Mouse (Mus musculus) frontal cortex, adult (tissue): ENCODE measurements at regions not wholly inside any gene's neighbourhood (a gene's known extent, or its start where the extent isn't known, plus 50 kb on each side); places are given as distances from the start of the nearest gene placed in this dataset.

Experiments
- ATAC-seq: cut with Nextera tagmentation; 2 replicates; pipeline ENCODE4 v1.9.2; 2017; ENCODE audit warnings: mild to moderate bottlenecking, moderate library complexity, mixed read lengths; ENCODE audit not compliant: low TSS enrichment

GRCm38 (mm10) chr14:46221897-46222669 lies 157.1 kb upstream of the Gm15217 start:
- no peak for ATAC-seq

- ATAC-seq: no peak
Measured at GRCm38 (mm10) chr14:46223008-46223407, 156.2 kb upstream of the Gm15217 start.

- ATAC-seq: no peak
Measured at GRCm38 (mm10) chr14:46224421-46224950, 154.7 kb upstream of the Gm15217 start.

GRCm38 (mm10) chr14:46225851-46226608 lies 153.2 kb upstream of the Gm15217 start:
- ATAC-seq: no peak

- ATAC-seq: no peak
Measured at GRCm38 (mm10) chr14:46234040-46234439, 145.2 kb upstream of the Gm15217 start.

GRCm38 (mm10) chr14:46234835-46235234 lies 144.4 kb upstream of the Gm15217 start:
- no peak for ATAC-seq

GRCm38 (mm10) chr14:46240046-46240800 lies 139.0 kb upstream of the Gm15217 start:
- ATAC-seq: no peak

- no peak for ATAC-seq
Measured at GRCm38 (mm10) chr14:46240896-46241295, 138.3 kb upstream of the Gm15217 start.

- ATAC-seq: no peak
Measured at GRCm38 (mm10) chr14:46247491-46248484, 131.4 kb upstream of the Gm15217 start.

- no peak for ATAC-seq
Measured at GRCm38 (mm10) chr14:46249141-46249540, 130.1 kb upstream of the Gm15217 start.

GRCm38 (mm10) chr14:46255261-46255660 lies 124.0 kb upstream of the Gm15217 start:
- ATAC-seq: no peak

GRCm38 (mm10) chr14:46256336-46256735 lies 122.9 kb upstream of the Gm15217 start:
- no peak for ATAC-seq

- no peak for ATAC-seq
Measured at GRCm38 (mm10) chr14:46257311-46257710, 121.9 kb upstream of the Gm15217 start.

- no peak for ATAC-seq
Measured at GRCm38 (mm10) chr14:46258551-46258950, 120.7 kb upstream of the Gm15217 start.

- no peak for ATAC-seq
Measured at GRCm38 (mm10) chr14:46260291-46260980, 118.8 kb upstream of the Gm15217 start.

- no peak for ATAC-seq
Measured at GRCm38 (mm10) chr14:46275455-46275854, 103.8 kb upstream of the Gm15217 start.

- no peak for ATAC-seq
Measured at GRCm38 (mm10) chr14:46276926-46277831, 102.0 kb upstream of the Gm15217 start.

GRCm38 (mm10) chr14:46277832-46278611 lies 101.2 kb upstream of the Gm15217 start:
- no peak for ATAC-seq
